Mouse (Mus musculus): ENCODE results near the gene C1qtnf9. TPM values are rescaled to one million over a fixed set of nuclear protein-coding genes. Genes with fewer than 3 reads are reported as not detected.

Gene C1qtnf9
- polyA plus RNA-seq, 1 experiment, result not detected

DNA sequence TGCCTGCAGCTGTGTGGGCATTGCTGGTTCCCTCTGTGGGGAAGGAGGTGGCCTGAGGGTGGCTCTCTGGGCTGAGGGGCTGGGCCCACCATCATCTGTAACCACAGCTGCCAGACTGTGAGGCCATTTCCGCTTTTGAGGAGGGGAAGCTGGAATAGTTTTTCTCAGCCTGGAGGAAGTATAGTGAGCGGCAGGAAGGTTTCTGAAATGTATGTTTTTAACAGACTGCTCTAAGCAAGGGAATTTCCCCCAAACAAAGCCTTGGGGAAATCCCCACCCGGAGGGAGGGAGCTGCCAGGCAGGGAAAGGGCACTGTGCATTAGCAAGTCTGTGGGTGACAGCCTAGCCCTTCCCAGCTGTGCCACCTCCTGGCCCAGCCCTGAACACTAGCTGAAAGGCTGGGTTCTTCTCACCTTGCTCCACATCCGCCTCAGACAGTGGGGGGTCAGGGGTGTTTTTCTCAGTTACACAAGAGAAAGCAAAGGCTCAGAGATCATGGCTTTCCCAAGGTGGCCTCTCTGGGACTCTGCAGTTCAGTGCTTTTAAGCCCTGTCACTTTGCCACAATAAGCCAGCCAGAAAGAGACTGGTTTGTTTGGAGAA is 31.2 kb upstream of the C1qtnf9 start:
- Histone ChIP-seq H3K4me3 (replicated peaks) (peak overlapping the region; percentile 91), H3K4me1 (peaks cover 93% of the 10 kb centered on the region), H3K27me3 (replicated peaks) (no peaks in the 10 kb centered on the region), H3K36me3 (replicated peaks; ENCODE audit: low read length) (peaks cover 6% of the 10 kb centered on the region), H3K9me3 (no peaks in the 10 kb centered on the region)
- peak; percentile 19; the same call in 1 of the 2 replicates for TF ChIP-seq FLI1 (IDR thresholded peaks at IDR 0.05; ENCODE audit: low read length)
- no peak for TF ChIP-seq GATA1 (IDR thresholded peaks at IDR 0.05; ENCODE audit: borderline replicate concordance, low read length)

DNA sequence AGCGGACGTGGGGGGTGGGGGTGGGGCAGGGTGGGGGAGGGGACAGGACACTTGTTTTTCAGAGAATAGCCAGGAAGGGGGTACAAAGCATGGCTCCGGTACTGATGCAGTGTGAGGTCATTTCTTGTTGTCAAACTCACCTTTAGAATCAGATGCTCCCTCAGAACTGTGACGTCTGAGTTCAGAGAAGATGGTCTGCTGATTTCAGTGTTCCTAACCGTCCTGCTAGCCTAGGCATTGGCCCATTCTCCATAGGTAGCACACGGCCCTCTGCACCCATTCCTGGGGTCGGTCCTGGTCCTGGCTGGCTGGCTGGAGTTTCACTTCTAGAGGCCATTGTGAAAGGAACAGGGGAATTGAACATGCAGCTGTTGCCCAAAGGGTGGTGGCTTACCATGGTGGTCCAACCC is 30.7 kb upstream of the C1qtnf9 start:
- Histone ChIP-seq H3K4me1 (peaks cover 93% of the 10 kb centered on the region), H3K9me3 (no peaks in the 10 kb centered on the region), H3K4me3 (replicated peaks) (peak overlapping the region; percentile 91), H3K36me3 (replicated peaks; ENCODE audit: low read length) (peaks cover 11% of the 10 kb centered on the region), H3K27me3 (replicated peaks) (no peaks in the 10 kb centered on the region)
- TF ChIP-seq GATA1 (IDR thresholded peaks at IDR 0.05; ENCODE audit: borderline replicate concordance, low read length), result no peak

DNA sequence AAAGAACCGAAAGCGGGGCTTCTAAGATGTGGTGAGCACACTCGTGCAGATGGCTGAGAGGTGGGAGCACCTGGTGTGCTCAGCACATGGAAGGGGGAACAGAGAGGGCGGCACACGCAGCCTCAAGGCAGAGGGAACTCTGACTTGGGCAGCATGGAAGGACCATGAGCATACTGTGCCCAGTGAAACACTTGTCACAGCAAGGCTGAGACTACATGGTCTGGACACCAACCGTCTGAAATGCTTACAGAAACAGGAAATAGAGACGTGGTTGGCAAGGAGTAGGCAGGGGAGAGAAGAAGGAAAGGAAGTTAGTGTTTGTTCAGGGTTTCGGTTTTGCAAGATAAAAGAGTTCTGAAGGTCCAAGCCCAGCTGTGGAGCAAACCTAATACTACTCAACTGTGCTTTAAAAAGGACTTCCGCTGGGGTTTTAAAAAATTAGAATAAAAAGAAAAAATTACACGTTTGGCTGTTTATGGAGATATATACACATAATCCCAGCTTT is 29.4 kb upstream of the C1qtnf9 start:
- Histone ChIP-seq H3K36me3 (replicated peaks; ENCODE audit: low read length) (peaks cover 18% of the 10 kb centered on the region), H3K27me3 (replicated peaks) (no peaks in the 10 kb centered on the region), H3K9me3 (no peaks in the 10 kb centered on the region), H3K4me3 (replicated peaks) (peak overlapping the region; percentile 88), H3K4me1 (peaks cover 89% of the 10 kb centered on the region)
- TF ChIP-seq FLI1 (IDR thresholded peaks at IDR 0.05; ENCODE audit: low read length), result no peak
- TF ChIP-seq GATA1 (IDR thresholded peaks at IDR 0.05; ENCODE audit: borderline replicate concordance, low read length), result no peak

DNA sequence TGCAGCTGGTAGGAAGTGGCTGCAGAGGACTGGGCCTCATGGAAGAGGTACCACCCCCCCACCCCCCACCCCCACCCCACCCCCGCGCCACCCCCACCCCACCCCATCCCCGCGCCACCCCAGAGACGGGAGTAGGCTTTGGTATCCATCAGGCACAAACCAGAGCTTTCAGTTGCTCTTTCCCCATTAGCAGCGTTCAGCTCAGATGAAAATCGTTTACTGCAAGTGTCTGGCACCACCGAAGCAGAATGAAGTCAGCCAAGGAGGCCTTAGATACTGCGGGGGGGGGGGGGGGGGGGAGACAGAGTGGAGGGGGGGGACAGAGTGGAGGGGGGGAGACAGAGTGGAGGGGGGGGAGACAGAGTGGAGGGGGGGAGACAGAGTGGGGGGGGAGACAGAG is 28.8 kb upstream of the C1qtnf9 start:
- no peak overlapping the region for H3K4me3 ChIP-seq (replicated peaks)
- TF ChIP-seq GATA1 (IDR thresholded peaks at IDR 0.05; ENCODE audit: borderline replicate concordance, low read length) (no peak), FLI1 (IDR thresholded peaks at IDR 0.05; ENCODE audit: low read length) (no peak)
- H3K36me3 ChIP-seq (replicated peaks; ENCODE audit: low read length), result peaks cover 18% of the 10 kb centered on the region
- H3K27me3 ChIP-seq (replicated peaks), result no peaks in the 10 kb centered on the region
- H3K4me1 ChIP-seq, result peaks cover 88% of the 10 kb centered on the region
- H3K9me3 ChIP-seq, result no peaks in the 10 kb centered on the region

DNA sequence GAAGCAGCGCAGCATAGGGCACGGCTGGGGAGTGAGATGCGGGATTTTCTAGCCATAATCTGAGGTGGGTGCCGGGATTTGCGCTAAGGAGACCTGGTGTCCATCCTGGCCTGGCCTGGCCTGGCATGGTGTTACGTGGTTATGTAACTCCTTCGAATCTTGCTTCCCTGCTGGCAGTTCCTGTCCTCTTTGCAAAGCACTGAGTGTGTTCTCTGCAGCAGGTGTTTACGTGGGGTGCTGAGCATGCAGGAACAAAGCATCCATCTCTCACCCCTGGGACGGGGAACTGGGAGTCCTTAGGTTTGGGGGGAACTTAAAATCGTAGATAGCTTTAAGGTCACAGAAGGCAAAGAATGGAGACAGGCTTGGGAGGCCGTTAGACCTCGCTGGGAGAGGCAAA is 28.3 kb upstream of the C1qtnf9 start:
- TF ChIP-seq GATA1 (IDR thresholded peaks at IDR 0.05; ENCODE audit: borderline replicate concordance, low read length), result no peak
- TF ChIP-seq FLI1 (IDR thresholded peaks at IDR 0.05; ENCODE audit: low read length), result no peak
- H3K36me3 ChIP-seq (replicated peaks; ENCODE audit: low read length), result peaks cover 18% of the 10 kb centered on the region
- H3K4me3 ChIP-seq (replicated peaks), result peak overlapping the region; percentile 7
- H3K27me3 ChIP-seq (replicated peaks), result no peaks in the 10 kb centered on the region
- no peaks in the 10 kb centered on the region for H3K9me3 ChIP-seq
- peaks cover 90% of the 10 kb centered on the region for H3K4me1 ChIP-seq

DNA sequence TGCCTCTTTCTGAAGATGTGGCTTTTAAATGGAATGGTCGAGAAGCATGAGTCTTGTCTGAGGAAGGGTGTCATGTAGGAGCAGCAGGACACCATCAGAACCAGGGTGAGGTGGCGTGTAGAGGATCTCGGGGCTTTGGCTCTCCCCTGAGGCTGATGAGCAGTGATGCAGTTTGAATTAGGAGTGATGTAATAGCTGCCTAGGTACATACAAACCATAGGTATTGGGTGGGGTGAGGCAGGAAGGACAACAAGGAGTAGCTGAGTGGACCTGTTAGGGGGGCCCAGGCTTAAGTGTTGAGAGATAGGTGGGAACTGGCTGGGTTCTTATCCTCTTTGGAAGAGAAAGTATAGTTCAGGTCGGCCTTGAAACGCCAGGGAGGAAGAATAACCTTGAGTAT is 27.4 kb upstream of the C1qtnf9 start:
- Histone ChIP-seq H3K9me3 (no peaks in the 10 kb centered on the region), H3K27me3 (replicated peaks) (no peaks in the 10 kb centered on the region), H3K4me1 (peaks cover 90% of the 10 kb centered on the region), H3K36me3 (replicated peaks; ENCODE audit: low read length) (peaks cover 20% of the 10 kb centered on the region), H3K4me3 (replicated peaks) (no peak overlapping the region)
- TF ChIP-seq GATA1 (IDR thresholded peaks at IDR 0.05; ENCODE audit: borderline replicate concordance, low read length) (no peak), FLI1 (IDR thresholded peaks at IDR 0.05; ENCODE audit: low read length) (no peak)

DNA sequence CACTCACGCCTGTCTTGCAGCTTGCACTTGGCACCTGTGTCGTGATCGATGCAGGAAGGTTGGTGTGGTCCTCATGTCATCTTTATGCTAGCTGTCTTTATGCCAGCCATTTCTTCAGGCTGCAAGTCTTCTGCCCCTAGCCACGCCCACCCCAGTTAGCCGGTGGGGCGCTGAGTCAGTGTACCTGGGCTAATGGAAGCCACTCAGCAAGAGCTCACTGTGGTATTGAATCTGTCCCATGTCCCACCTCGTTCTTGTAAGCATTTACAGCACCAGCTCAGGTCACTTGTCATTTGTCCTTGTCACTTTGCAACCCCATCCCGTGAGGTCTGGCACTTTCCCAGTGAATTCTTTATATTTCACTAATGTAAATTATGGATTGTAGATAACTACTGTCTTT is 26.9 kb upstream of the C1qtnf9 start:
- Histone ChIP-seq H3K4me3 (replicated peaks) (peak overlapping the region; percentile 71), H3K9me3 (no peaks in the 10 kb centered on the region), H3K36me3 (replicated peaks; ENCODE audit: low read length) (peaks cover 26% of the 10 kb centered on the region), H3K27me3 (replicated peaks) (no peaks in the 10 kb centered on the region), H3K4me1 (peaks cover 90% of the 10 kb centered on the region)
- TF ChIP-seq GATA1 (IDR thresholded peaks at IDR 0.05; ENCODE audit: borderline replicate concordance, low read length), result no peak
- TF ChIP-seq FLI1 (IDR thresholded peaks at IDR 0.05; ENCODE audit: low read length), result no peak

DNA sequence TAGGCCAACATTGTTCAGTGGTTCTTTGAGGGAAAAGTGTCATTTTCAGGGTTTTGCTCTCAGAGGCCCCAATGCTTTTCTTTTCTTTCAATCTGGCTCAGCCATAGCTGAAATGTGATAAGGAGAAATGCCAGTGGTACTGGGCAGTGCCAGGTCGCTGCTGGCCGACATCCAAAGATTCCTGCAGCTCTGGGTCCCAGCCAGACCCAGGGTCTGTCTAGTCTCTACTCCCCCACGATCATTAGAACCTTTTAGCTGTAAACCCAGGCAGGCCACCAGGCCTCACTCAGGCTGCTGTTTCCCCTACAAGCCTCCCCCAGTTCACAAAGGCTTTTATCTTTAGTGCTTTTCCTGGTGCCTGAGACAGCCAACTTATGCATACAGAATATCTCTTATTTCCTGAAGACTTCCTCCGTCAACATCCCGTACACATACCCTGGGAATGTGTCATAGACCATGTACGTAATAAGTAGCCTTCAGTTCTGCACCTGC is 26.4 kb upstream of the C1qtnf9 start:
- TF ChIP-seq GATA1 (IDR thresholded peaks at IDR 0.05; ENCODE audit: borderline replicate concordance, low read length) (no peak), FLI1 (IDR thresholded peaks at IDR 0.05; ENCODE audit: low read length) (no peak)
- Histone ChIP-seq H3K4me1 (peaks cover 90% of the 10 kb centered on the region), H3K27me3 (replicated peaks) (no peaks in the 10 kb centered on the region), H3K36me3 (replicated peaks; ENCODE audit: low read length) (peaks cover 31% of the 10 kb centered on the region), H3K9me3 (no peaks in the 10 kb centered on the region), H3K4me3 (replicated peaks) (no peak overlapping the region)

DNA sequence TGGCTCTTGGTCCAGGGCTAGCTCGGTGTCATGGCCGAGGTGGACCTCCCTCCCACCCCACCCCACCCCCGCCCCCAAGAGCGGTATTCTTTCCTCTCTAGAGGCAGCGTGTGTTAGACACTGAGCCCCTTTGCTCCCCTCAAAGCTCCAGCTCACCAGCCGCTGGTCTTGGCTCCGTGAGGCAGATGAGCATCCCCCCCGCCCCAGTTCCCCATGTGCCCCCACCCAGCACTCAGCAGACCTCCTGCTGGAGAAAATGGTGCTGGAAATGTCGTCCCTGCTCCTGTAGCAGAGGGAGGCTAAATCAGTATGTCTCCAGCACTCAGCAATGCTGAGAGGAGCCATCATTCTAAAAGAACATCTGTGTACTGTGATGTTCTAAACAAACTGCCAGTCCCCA is 24.3 kb upstream of the C1qtnf9 start:
- H3K4me1 ChIP-seq, result peaks cover 80% of the 10 kb centered on the region
- no peak overlapping the region for H3K4me3 ChIP-seq (replicated peaks)
- peaks cover 49% of the 10 kb centered on the region for H3K36me3 ChIP-seq (replicated peaks; ENCODE audit: low read length)
- H3K27me3 ChIP-seq (replicated peaks), result peaks cover 3% of the 10 kb centered on the region
- H3K9me3 ChIP-seq, result no peaks in the 10 kb centered on the region
- TF ChIP-seq FLI1 (IDR thresholded peaks at IDR 0.05; ENCODE audit: low read length) (no peak), GATA1 (IDR thresholded peaks at IDR 0.05; ENCODE audit: borderline replicate concordance, low read length) (no peak)

DNA sequence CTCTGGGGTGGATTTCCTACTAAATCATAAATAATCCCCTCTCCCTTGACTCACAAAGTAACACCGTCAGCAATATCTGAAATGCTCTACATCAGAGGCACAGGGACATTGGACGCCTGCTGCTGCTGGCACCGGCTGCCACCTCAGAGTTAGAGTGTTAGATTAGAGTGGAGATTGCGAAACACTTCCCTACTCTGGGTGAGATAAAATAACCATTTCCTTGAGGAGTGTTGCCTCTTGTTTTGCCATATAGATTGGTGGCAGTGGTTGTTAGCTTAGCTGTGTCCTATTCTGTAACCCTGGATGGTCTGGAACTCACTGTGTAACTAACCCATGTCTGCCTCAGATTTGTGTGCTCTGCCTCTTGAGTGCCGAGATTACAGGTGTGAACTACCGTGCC is 22.7 kb upstream of the C1qtnf9 start:
- peaks cover 3% of the 10 kb centered on the region for H3K27me3 ChIP-seq (replicated peaks)
- no peaks in the 10 kb centered on the region for H3K9me3 ChIP-seq
- no peak overlapping the region for H3K4me3 ChIP-seq (replicated peaks)
- no peak for TF ChIP-seq FLI1 (IDR thresholded peaks at IDR 0.05; ENCODE audit: low read length)
- no peak for TF ChIP-seq GATA1 (IDR thresholded peaks at IDR 0.05; ENCODE audit: borderline replicate concordance, low read length)
- H3K4me1 ChIP-seq, result peaks cover 70% of the 10 kb centered on the region
- H3K36me3 ChIP-seq (replicated peaks; ENCODE audit: low read length), result peaks cover 64% of the 10 kb centered on the region
